Mouse (Mus musculus) neural tube, embryonic 12.5 days (tissue): ENCODE measurements at regions not wholly inside any gene's neighbourhood (a gene's known extent, or its start where the extent isn't known, plus 50 kb on each side); places are given as distances from the start of the nearest gene placed in this dataset.
A peak's percentile ranks its signal among the peaks of the same experiment; 100 is the strongest.

Experiments used
- ATAC-seq: fragments of 200-750 bp; cut with Nextera tagmentation; 2 replicates; pipeline ENCODE4 v1.8.0; 2017; ENCODE audit warnings: low read depth, mild to moderate bottlenecking, moderate TSS enrichment, moderate library complexity; ENCODE audit not compliant: low FRiP score
- H3K27ac ChIP-seq: fragments of 300-500 bp; sonication (generic); 2 replicates; pipeline ENCODE4 v1.5.1; 2016
- H3K27me3 ChIP-seq: fragments of 300-500 bp; sonication (generic); replicated peaks from 2 replicates; pipeline ENCODE4 v1.6.1; 2016; ENCODE audit warnings: mild to moderate bottlenecking
- H3K36me3 ChIP-seq: fragments of 300-500 bp; sonication (generic); 2 replicates; pipeline ENCODE4 v1.6.1; 2016; ENCODE audit warnings: mild to moderate bottlenecking
- H3K4me1 ChIP-seq: fragments of 300-500 bp; sonication (generic); 2 replicates; pipeline ENCODE4 v1.6.1; 2016
- H3K4me2 ChIP-seq: fragments of 300-500 bp; sonication (generic); replicated peaks from 2 replicates; pipeline ENCODE4 v1.6.1; 2016; ENCODE audit warnings: mild to moderate bottlenecking
- H3K4me3 ChIP-seq: fragments of 300-500 bp; sonication (generic); 2 replicates; pipeline ENCODE4 v1.5.1; 2016
- H3K9ac ChIP-seq: fragments of 300-500 bp; sonication (generic); 2 replicates; pipeline ENCODE4 v1.6.1; 2016; ENCODE audit warnings: mild to moderate bottlenecking
- H3K9me3 ChIP-seq: fragments of 300-500 bp; sonication (generic); 2 replicates; pipeline ENCODE4 v1.6.1; 2016; ENCODE audit warnings: mild to moderate bottlenecking
- WGBS: fragments of 180-500 bp; shearing (Covaris S2); methylation state at CpG from one replicate; pipeline ENCODE4 v1.1.7; 2016; 5-methylcytosine and 5-hydroxymethylcytosine counted together

GRCm38 (mm10) chr7:119285290-119285689 is 100.9 kb upstream of the Gpr139 start:
- Histone ChIP-seq H3K9me3 (no peaks in the 10 kb centered on the region), H3K9ac (no peak overlapping the region), H3K4me2 (no peak overlapping the region), H3K27ac (no peak overlapping the region), H3K36me3 (no peaks in the 10 kb centered on the region), H3K4me1 (no peaks in the 10 kb centered on the region), H3K4me3 (no peak overlapping the region), H3K27me3 (no peaks in the 10 kb centered on the region)
- no peak for ATAC-seq
- WGBS: 86% methylated on average over 5 of the region's 5 CpGs

DNA sequence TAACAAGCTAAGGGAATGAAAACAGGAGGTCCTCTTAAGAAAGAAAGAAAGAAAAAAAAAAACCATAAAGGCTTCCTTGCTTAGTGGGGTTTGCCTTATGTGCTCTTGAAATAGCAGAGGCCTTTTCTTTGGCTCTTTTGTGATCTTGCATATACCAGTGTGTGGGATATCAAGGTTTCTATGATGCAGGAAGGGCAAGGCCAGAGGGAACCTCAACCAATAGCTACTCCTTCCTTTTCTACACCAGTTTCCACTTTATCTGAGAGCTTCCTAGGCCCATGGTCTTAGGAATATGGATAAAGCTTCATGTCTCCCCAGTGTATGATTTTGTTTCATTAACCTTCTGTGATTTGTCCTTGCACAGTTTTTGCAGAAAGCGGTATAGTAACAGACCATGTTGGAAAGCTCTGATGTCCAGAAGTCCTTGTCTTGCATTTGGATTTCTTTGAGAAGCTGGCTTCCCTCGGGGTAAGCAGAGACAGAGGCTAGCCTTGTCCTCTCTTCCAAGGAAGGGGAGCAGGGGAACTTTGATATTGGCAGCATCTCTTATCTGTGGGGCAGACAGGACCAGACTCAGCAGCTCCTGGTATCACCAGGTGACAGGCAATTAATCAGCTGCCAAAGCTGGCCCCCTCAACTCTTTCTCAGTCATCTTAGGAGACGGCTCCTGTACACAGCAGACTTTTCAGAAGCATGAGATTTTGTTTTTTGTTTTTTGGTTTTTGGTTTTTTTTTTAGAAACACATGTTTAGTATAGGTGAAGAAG is 95.7 kb upstream of the Gpr139 start:
- no peaks in the 10 kb centered on the region for H3K9me3 ChIP-seq
- H3K9ac ChIP-seq: no peak overlapping the region
- no peak for ATAC-seq
- H3K4me2 ChIP-seq: no peak overlapping the region
- no peak overlapping the region for H3K4me3 ChIP-seq
- no peaks in the 10 kb centered on the region for H3K36me3 ChIP-seq
- H3K4me1 ChIP-seq: no peaks in the 10 kb centered on the region
- no peaks in the 10 kb centered on the region for H3K27me3 ChIP-seq
- no peak overlapping the region for H3K27ac ChIP-seq
- WGBS: 67% methylated on average over 3 of the region's 3 CpGs

GRCm38 (mm10) chr7:119272621-119273020 is 88.2 kb upstream of the Gpr139 start:
- no peak overlapping the region for H3K4me3 ChIP-seq
- no peak overlapping the region for H3K27ac ChIP-seq
- no peak overlapping the region for H3K4me2 ChIP-seq
- WGBS: 70% methylated on average over 3 of the region's 3 CpGs
- H3K9ac ChIP-seq: no peak overlapping the region
- no peaks in the 10 kb centered on the region for H3K9me3 ChIP-seq
- 0 out of 2 replicates have a peak, but pooled peaks have one; percentile 13 for ATAC-seq
- H3K36me3 ChIP-seq: no peaks in the 10 kb centered on the region
- no peaks in the 10 kb centered on the region for H3K4me1 ChIP-seq
- no peaks in the 10 kb centered on the region for H3K27me3 ChIP-seq

DNA sequence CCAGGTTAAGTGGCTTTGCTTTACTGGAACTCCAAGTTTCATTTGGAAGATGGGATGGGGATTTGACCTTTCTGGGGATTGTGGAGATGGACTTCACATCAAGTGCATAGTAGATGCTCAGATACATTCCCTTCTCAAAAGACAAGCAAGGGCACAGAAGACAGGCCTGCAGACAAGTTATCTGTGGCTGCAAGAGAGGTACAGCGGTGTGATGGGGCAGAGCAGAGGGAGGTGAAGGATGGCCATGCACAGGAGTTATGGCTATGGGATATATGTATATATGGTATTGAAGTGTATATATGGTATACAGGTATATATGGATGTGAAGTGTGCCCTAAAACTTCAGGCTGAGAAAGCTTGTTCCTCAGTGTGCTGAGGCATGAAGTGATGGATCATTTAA is 87.0 kb upstream of the Gpr139 start:
- H3K9ac ChIP-seq: no peak overlapping the region
- 93% methylated on average over 1 of the region's 1 CpGs for WGBS
- no peak overlapping the region for H3K4me2 ChIP-seq
- no peaks in the 10 kb centered on the region for H3K27me3 ChIP-seq
- H3K36me3 ChIP-seq: no peaks in the 10 kb centered on the region
- no peak overlapping the region for H3K4me3 ChIP-seq
- ATAC-seq: no peak
- no peaks in the 10 kb centered on the region for H3K9me3 ChIP-seq
- no peak overlapping the region for H3K27ac ChIP-seq
- no peaks in the 10 kb centered on the region for H3K4me1 ChIP-seq

DNA sequence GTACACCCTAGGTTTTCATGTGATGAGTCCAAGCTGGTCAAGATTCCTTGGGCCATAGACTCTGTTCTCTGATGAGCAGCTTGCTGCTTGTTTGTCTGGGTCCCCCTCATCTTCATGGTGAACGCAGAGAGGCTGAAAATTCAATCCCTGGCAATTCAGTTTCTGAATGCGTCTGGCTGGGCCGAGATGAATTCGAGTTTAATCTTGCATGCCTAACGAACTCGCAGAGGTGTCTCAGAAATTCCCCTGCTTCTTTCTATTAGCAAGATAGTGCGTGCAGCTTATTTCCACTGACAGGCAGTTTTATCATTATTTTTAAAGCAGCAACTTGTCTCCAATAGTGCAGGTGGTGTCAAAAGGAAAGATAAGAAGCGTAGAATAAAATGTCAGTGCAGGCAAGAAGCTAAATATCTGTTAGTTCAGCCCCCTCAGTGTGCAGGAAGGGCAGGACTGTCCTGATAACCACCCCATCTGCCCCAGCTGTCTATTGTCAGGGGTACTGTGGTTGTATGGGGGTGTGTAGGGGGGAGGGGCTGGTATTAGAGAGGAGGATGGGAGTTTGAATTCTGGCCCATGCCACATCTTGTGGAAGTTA is 86.5 kb upstream of the Gpr139 start:
- WGBS: 46% methylated on average over 8 of the region's 8 CpGs
- Histone ChIP-seq H3K27me3 (no peaks in the 10 kb centered on the region), H3K4me1 (no peaks in the 10 kb centered on the region), H3K4me3 (no peak overlapping the region), H3K36me3 (no peaks in the 10 kb centered on the region), H3K27ac (no peak overlapping the region), H3K4me2 (no peak overlapping the region), H3K9ac (no peak overlapping the region), H3K9me3 (no peaks in the 10 kb centered on the region)
- no peak for ATAC-seq

DNA sequence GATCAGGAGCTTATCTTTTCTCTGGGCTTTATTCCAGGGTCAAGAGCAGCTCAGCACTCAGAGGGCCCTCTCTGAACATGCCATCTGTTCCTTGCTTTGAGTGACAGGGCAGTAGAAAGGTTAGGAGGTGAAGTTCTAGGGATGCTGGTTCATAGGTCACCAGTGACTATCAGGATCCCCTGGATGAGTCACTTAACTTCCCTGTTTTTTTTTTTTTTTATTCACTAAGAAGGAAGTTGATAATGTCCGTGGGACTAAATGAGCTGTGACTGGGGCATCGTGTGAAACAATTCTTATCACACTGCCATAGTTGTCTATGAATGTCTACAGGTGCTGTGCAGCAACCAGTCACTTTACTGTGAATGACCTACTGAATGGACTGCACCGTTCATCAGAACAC is 73.8 kb upstream of the Gpr139 start:
- Histone ChIP-seq H3K4me2 (no peak overlapping the region), H3K4me1 (no peaks in the 10 kb centered on the region), H3K36me3 (no peaks in the 10 kb centered on the region), H3K4me3 (no peak overlapping the region), H3K9me3 (no peaks in the 10 kb centered on the region), H3K27me3 (no peaks in the 10 kb centered on the region), H3K9ac (no peak overlapping the region), H3K27ac (no peak overlapping the region)
- no peak for ATAC-seq
- WGBS: 85% methylated on average over 3 of the region's 3 CpGs

GRCm38 (mm10) chr7:119256916-119257315 is 72.5 kb upstream of the Gpr139 start:
- Histone ChIP-seq H3K9me3 (no peaks in the 10 kb centered on the region), H3K27me3 (no peaks in the 10 kb centered on the region), H3K27ac (no peak overlapping the region), H3K4me3 (no peak overlapping the region), H3K4me2 (no peak overlapping the region), H3K9ac (no peak overlapping the region), H3K36me3 (no peaks in the 10 kb centered on the region), H3K4me1 (no peaks in the 10 kb centered on the region)
- no peak for ATAC-seq
- WGBS: 84% methylated on average over 3 of the region's 3 CpGs

DNA sequence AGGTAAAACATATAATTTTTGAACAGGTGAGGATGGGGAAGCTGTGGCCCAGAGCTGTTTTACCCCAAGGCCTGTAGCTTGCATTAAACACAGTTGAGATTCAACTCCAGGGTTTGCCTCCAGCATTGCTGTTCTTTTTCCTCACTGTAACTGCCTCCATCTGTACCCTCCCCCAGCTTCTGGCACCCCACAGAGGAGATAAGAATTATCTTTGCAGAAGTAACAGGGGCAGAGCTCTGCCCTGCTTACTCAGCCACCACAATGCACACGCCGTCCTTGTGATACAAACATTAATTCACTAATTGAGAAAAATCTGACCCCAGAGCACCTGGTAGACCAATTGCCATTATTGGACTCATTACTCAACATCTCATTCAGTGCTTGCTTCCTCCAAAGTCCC is 68.3 kb upstream of the Gpr139 start:
- Histone ChIP-seq H3K4me3 (no peak overlapping the region), H3K27ac (no peak overlapping the region), H3K4me1 (no peaks in the 10 kb centered on the region), H3K9ac (no peak overlapping the region), H3K27me3 (no peaks in the 10 kb centered on the region), H3K36me3 (no peaks in the 10 kb centered on the region), H3K9me3 (no peaks in the 10 kb centered on the region), H3K4me2 (no peak overlapping the region)
- WGBS: 84% methylated on average over 2 of the region's 2 CpGs
- no peak for ATAC-seq

DNA sequence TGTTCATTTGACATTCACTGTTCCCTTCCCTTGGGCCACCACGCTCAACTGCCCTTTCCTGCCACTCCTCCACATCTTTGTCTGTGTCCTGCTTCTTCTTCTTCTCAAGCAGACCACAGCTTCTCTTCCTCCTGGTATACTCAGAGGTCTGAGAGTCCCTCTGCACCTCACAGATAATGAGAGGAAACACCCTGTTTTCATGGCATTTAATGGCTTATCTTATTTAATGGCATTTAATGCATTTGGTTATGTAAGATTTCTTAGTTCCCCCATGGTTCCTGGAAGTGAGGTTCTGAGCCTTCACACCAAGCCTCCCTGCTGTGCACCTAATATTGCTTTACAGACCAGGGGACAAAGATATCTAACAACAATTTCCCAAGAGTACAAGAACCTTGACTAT is 67.3 kb upstream of the Gpr139 start:
- no peak overlapping the region for H3K9ac ChIP-seq
- no peak overlapping the region for H3K4me2 ChIP-seq
- H3K4me1 ChIP-seq: no peaks in the 10 kb centered on the region
- no peaks in the 10 kb centered on the region for H3K36me3 ChIP-seq
- no peaks in the 10 kb centered on the region for H3K9me3 ChIP-seq
- no peak for ATAC-seq
- 92% methylated on average over 1 of the region's 1 CpGs for WGBS
- no peaks in the 10 kb centered on the region for H3K27me3 ChIP-seq
- no peak overlapping the region for H3K27ac ChIP-seq
- no peak overlapping the region for H3K4me3 ChIP-seq

- Histone ChIP-seq H3K4me1 (no peaks in the 10 kb centered on the region), H3K27me3 (no peaks in the 10 kb centered on the region), H3K27ac (no peak overlapping the region), H3K9me3 (no peaks in the 10 kb centered on the region), H3K4me3 (no peak overlapping the region), H3K9ac (no peak overlapping the region), H3K36me3 (no peaks in the 10 kb centered on the region), H3K4me2 (no peak overlapping the region)
- ATAC-seq: no peak
- 91% methylated on average over 3 of the region's 3 CpGs for WGBS
Measured at GRCm38 (mm10) chr7:119250381-119250780, 66.0 kb upstream of the Gpr139 start.

GRCm38 (mm10) chr7:119244785-119245184 is 60.4 kb upstream of the Gpr139 start:
- H3K9me3 ChIP-seq: no peaks in the 10 kb centered on the region
- no peaks in the 10 kb centered on the region for H3K36me3 ChIP-seq
- WGBS: 69% methylated on average over 5 of the region's 5 CpGs
- no peak overlapping the region for H3K4me3 ChIP-seq
- no peak for ATAC-seq
- H3K27me3 ChIP-seq: no peaks in the 10 kb centered on the region
- no peaks in the 10 kb centered on the region for H3K4me1 ChIP-seq
- no peak overlapping the region for H3K9ac ChIP-seq
- H3K27ac ChIP-seq: no peak overlapping the region
- no peak overlapping the region for H3K4me2 ChIP-seq

DNA sequence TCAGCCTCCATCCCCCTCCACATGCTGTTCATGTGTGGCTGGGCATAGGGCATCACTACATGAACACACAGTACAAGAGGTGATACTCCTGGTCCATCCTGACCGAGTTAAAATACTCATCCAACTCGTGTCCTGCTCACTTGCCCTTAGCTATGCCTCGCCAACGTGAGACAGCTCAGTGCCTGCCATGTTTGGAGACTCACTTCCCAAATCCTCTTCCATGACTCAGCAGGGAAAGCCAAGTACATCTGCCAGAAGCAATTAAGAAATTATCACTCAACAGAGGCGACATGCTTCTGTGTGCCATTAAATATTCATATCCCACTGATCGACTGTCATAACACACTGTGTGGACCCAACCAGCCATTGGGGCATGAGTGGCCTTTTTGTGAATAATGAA is 51.9 kb upstream of the Gpr139 start:
- H3K27me3 ChIP-seq: no peaks in the 10 kb centered on the region
- no peak for ATAC-seq
- H3K4me2 ChIP-seq: no peak overlapping the region
- H3K4me3 ChIP-seq: no peak overlapping the region
- no peaks in the 10 kb centered on the region for H3K36me3 ChIP-seq
- no peaks in the 10 kb centered on the region for H3K9me3 ChIP-seq
- H3K4me1 ChIP-seq: no peaks in the 10 kb centered on the region
- no peak overlapping the region for H3K27ac ChIP-seq
- 85% methylated on average over 6 of the region's 6 CpGs for WGBS
- no peak overlapping the region for H3K9ac ChIP-seq
